Mouse (Mus musculus) testis, postnatal 10 days (tissue): ENCODE data around the gene Rps4x.

Experiments
- DNase-seq: peaks from one replicate; pipeline ENCODE4 v3.0.0; 2021; ENCODE audit warnings: low spot score

The Rps4x gene

DNA sequence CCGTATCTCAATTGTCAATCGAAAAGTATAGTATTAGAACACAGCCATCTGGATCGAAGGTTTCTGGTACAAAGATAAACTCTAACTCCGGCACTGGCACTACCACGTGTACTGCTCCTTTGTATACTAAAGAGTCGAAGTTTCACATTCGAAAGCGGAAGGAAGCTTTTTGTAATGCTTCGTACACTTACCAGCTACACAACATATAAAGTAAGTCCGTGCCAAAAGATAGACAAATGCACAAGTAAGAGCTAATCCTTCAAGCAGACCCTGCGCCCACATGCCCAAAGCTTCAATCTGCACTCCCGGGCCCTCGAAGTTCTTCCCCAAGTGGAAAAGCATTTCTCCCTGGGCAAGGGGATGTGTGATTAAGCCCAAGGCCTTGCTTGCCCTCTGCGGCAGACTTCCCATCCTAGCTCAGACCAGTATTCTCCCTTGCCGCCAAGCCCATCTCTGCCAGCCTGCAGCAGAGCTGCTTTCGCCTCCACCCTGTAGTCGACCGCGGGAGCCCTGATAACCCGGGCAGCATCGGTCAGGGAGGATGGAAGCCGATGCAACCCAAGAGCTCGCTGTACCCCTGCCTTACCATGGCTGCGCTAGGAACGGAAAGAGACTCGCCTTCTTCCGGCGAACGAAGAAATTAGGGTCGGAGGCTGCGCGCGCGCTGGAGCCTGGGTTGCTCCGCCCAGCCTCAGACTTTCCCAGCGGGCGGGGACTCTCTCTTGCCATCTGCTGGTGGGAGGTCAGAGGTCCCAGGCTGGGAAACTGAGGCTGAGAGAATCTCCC, at the start of gene Rps4x:
Gene Rps4x (minus strand): TSS at position 683 of the 786 bp plus-strand sequence.
- peak; percentile 82 for DNase-seq

DNA sequence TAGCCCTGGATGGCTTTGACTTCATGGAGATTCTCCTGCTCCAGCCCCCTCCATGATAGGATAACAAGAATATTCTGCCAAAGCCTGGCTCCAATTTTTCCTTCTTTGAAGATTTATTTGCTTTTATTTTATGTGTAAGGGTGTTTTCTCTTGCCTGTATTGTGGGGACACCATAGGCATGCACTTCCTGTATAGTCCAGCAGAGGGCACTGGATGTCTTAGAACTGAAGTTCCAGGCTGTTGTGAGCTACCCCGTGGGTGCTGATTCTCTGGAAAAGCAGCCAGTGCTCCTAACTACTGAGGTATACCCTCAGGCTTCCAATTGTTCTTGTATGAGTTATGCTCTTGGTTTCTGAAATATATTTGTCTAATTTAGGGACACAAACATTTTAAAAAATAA, 29.9 kb upstream of the Rps4x start:
- peak; percentile 57 for DNase-seq

DNA sequence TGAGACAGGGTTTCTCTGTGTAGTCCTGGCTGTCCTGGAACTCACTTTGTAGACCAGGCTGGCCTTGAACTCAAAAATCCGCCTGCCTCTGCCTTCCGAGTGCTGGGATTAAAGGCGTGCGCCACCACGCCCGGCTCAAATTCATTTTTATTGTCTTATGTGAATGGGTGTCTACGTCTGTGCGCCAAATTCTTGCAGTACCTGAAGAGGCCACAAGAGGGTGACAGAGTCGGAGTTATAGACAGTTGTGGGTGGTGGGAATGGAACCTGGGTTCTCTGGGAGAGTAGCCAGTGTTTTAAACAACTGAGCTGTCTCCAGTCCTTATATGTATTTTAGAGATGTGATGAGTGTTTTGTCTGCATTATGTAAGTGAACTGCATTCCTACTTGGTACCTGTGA, 26.2 kb upstream of the Rps4x start:
- peak; percentile 48 for DNase-seq

DNA sequence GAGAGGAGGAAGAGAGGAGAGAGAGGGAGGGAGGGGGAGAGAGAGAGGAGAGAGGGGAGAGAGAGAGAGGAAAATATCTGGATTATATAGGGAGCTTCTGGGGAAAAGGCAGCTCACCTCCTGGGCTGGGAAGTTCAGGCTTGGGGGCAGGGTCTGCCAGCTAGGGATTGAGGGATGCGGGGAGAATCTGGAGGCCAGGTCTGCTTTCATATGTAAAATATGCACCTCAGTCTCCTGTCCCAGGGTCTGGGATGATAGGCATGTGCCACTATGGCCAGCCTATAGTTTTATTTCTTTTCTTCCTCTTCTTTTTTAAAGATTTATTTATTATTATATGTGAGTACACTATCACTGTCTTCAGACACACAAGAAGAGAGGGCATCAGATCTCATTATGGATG, 1.6 kb upstream of the Rps4x start:
- DNase-seq = no peak

DNA sequence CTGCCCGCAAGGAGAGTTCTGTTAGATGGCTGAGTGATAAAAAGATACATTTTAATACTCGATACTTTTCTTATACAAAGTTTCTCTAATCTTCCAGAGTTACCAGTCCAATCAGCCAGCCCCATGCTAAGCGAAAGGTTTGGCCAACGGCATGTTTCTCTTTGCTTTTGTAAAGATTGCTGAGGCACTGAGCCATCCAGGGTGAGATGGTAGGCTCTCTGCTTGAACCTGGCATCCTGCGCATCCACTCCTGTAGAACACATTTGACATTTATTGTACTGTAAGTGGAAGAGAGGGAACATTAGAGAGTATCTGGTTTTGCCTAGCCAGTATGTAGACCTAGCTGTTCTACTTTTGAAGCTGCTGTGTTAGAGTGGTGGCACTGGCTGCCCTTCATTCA, 387 bp upstream of the Rps4x start:
- DNase-seq = no peak

DNA sequence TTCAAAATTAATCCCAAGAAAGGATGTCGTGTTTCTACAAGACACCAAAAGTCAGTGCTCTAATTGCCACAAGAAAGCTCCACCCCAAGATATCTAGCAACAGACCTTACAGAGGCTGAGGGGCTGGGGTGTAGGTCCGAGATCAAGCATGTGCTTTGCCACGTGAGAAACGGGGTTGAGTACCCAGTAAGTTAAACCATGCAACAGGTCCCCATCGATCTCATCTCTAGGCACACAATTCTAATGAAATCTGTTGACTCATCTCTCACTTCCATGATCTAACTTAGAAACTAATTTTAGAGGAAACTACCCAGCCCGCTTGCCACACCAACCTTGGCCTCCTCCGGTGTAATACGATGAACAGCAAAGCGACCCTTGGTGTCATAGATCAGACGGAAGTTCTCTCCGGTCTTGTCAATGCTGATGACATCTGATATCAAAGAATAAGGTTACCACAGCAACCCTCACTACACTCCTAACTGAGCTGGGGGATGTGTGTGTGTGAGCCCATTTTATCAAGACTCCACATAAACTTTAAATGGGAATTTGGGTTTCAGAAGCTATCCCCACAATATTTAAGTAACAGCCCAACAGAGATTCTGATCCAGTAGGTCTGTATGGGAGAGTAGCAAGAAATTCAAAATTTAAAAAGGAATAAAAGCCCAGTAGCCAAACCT, 2.0 kb downstream of the Rps4x start:
- DNase-seq = no peak

DNA sequence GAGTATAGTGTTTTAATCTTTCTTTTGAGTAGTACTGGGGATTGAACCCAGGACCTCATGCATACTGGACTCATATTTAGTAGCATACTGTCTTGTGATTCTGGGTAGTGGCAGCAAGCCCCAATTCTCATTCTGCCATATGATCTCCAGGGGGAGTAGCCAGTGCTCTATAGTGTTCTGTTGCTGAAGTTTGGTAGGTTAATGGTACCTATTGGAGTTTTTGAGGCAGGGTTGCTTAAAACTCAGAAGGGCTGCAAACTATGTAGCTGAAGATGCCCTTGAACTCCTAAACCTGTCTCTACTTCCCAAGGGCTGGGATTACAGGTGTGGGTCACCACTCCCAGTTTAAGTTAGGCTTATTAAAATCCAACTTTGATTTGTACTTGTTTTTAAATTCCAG, 6.6 kb downstream of the Rps4x start:
- DNase-seq = no peak

DNA sequence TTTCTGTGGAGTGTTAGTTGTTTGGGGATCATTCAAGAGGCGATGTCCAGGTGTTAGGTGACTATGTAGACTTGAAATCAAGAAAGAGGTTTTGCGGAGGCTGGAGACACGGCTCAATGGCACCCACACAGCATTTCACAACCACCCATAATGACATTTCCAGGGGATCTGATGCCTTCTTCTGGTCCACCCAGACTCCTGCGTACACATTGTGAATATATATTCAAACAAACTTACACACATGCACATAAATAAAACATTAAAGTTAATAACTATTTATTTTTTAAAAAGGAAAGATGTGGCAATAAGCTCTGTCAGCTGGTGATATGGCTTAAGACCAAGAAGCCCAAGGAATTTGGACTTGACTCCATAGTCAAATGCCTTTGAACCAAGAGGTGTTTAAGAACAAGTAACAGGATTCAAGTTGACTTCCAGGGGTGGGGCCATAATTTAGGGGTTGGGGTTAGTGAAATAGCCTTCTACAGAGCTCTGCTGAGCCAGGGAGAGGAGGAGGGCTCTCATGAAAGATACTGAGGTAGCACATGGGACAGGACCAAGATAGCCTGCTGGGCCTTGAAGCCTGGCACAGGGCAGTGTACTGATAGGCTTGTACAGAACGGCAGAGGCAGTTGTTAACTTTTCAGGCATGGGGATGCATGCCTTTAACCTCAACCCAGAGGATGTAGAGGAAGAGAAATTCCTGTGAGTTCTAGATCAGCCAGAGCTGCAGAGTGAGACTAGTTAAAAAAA, 13.5 kb downstream of the Rps4x start:
- DNase-seq = no peak

DNA sequence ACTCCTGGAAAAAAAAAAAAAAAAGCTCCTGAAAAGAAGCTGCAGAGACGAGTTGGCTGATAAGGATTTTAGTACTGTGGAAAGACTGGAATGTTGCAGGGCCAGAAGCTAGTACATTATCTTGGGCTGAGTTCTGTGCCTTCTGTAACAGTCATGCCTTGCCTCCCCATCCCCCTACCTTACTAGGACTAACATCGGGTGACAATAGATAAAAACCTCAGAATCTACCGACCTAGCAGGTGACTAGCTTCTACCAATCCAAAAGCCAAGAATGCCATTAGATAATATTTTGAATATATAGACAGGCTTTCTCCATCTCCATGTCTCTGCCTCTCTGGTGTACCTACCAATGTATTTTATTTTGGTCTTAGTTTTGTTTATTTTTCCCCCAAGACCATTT, 18.3 kb downstream of the Rps4x start:
- DNase-seq = no peak

DNA sequence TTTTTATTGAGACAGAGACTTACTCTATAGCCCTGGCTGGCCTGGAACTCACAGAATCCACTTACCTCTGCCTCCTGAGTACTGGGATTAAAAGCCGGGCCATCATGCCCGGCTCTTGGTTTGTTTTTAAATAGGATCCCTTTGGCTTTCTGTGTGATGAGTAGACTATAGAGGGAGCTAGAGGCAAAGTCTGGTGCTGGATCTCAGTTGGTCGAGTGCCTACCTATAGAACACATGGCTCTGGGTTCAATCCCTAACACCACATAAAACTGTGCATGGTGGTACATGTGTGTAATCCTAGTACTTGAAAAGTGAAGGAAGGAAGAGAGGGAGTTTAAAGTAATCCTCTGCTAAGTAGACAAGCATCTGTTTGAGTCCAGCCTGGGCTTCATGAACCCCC, 19.1 kb downstream of the Rps4x start:
- DNase-seq = no peak

DNA sequence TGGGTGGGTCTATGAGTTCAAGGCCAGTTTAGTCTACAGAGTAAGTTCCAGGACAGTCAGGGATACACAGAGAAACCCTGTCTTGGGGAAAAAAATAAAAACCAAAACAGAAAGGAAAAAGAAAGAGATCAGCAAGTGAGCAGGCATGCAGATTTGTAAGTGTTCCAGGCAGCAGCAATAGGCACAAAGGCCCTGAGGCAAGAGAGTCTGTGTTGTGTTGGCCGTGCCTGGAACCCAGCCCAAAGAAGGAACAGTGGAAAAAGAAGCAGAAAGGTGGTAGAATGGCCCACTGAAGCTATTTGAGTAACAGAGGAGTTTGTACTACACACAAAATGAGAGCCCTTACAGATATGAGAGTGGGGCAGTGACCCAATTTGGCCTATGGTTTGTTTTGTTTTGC, 19.5 kb downstream of the Rps4x start:
- no peak for DNase-seq

DNA sequence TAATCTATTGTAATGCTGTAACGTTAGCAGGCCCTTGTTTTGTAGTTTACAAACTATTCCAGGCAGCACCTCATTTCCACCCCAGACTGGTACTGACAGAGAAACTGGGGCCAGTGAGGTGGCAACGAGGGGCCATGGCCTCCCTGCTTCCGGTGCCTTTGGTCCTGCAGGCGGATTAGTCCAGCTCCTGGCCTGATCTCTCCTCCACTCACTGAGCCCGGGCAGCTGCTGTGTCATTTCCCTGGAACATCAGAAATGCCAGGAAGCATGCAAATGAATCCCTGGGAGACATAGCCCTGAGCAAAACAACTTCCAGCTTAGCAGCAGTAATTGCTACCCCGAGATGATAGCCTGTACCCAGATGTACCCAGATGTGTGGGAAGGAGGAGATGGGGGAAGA, 22.2 kb downstream of the Rps4x start:
- no peak for DNase-seq

DNA sequence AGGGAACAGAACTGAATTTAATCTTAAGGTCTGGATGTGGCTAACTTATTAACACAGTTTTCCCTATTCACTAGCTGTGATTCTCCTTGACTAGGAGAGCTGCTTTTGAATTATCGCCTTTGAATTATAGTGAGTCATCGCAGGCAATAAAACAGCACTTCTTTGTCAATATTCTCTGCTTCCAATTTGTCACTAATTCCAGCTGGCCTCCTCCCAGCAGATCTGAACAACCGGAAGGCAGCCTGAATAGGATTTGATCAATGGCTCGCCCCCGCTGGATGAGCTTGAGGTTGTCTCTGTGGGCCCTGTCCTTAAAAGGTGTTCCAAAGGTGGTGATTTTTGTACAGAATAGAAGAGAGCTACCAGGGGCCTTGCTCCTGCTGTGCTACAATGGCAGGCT, 22.7 kb downstream of the Rps4x start:
- DNase-seq = no peak

DNA sequence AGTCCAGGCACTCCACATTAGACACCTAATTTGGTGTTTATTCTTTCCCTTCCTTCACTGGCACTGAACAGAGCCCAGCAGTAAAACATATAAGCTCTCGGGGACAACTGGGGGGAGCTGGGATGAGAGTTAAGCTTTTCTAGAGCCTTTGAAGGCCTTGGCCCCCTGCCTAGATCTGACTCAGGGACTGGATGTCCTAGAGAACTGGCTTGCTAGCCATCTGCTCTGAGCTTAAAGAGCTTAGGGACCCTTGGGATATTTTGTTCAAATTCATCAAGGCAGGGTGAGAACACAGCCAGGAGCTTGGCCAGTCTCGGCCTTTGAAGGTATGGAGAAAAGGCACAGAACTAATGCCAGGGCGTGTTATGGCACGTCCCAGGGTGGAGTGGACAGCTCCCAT, 25.7 kb downstream of the Rps4x start:
- peak; percentile 66 for DNase-seq

DNA sequence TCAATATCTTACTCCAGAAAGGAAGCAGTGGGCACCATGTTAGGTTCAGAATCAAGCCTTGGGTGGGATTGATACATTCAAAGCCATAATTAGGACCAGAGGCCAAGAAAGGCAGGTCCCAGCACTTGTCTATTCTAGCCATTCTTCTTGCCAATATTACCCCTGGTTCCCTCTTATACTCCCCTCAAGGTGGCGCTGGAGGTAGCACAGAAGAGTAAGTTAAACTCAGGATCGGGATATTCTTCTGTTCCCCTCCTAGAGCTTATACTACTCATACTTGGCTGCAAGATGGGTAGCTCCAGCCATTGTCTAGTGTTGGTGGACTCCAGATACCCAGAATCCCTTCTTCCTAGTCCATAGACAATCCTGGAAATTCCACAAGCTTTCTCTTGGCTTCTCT, 26.1 kb downstream of the Rps4x start:
- DNase-seq = no peak

DNA sequence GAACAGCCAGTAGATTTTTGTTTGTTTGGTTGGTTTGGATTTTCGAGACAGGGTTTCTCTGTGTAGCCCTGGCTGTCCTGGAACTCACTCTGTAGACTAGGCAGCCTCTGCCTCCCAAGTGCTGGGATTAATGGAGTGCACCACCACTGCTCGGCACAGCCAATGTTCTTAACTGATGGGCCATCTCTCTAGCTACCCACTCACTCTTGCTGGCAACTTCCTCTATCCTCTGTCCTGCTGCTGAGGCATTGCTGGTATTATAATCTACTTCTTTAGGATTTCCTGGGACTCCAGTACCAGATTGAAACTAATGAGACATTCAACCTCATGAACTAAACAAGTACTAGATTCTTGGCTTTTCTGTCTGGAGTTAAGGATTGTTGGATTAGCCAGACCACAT, 28.7 kb downstream of the Rps4x start:
- DNase-seq = no peak

DNA sequence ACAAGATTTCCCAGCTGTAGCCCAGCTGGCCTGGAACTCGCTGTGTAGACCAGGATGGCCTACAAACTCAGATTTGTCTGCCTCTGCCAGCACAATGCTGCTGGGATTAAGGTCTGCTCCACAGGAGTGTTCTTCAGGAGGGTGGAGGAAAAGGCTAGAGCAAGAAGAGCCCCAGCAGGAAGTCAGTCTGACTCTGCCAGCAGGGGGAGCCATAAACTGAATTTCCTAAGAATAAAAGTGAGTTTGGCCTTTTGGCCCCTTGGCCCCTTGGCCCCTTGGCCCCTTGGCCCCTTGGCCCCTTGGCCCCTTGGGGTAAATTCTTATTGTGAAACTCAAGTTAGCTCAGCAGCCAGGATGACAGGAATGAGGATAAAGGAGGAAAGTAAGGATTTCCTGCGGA, 29.4 kb downstream of the Rps4x start:
- peak; percentile 49 for DNase-seq

DNA sequence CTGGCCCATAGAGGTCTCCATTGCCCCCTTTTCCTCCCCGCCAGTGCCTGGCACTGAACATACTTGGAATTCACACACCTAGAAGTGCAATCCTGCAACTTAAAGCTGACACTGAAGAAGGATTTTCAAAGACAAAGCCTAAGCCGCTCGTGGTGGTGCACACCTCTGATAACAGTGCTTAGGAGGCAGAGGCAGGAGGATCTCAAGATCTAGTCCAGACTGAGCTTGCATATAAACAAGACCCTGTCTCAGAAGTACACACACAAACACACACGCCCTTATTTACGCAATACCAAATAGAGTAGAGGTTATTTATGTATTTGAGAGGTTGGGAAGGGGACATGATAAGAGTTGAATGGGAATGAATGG, 31.8 kb downstream of the Rps4x start:
- no peak for DNase-seq

DNA sequence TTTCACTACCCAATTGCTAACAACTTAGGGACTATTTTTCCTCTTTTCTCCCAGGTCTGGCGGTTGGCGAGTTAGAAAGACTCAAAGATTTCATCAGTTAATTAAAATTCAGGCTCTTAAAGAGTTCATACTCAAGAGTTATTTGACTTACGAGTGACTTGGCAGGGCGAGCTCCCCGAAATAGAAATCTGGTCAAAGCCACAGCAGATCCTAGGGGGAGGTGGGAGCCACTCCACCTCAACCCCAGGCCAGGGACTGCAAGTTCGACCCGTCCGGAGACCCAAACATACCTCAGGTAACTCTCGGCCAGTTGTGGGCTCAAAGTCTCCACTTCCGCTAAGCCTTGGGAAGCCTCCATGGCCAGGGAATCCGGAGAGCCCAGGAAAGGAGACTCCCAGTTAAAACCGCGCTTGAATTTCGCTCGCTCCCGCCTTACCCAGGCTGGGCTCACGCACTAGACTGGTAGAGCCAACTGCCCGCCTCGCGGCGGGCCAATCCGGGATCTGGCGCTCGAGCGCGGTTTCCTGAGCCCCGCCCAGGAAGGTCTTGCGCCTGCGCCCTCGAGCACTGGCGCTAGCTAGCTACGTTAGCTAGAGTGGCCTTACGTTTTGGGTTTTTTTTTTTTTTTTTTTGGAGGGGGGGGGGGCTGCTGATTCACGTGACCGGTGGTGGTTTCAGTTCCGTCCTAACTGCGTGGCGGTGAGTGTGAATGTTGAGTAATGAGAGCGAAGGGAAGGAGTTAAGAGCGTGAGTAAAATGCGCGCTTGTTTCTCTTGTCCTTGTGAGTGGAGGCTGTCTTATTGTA, 32.4 kb downstream of the Rps4x start, which contains the start of gene Ercc6l:
Gene Ercc6l (minus strand): TSS at position 474 of the 805 bp plus-strand sequence.
- peak; percentile 93 for DNase-seq

DNA sequence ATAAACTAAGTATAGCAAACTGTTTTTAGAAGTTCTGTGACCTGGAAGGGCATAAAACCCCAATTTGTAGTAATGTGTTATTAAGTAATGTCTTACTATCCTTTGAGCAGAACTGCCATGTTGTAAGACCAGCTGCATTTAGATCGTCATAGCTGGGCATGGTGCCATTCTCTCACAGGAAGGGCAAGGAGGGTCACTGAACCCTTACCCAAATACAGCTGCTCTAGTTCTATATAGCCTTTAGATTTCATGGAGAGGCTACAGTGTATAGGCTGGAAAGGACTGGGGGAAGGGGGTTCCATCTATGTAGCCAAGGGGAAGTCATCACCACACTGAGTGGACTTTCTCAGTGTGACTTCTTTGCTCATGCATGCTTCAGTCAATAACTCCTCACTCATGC, 48.0 kb downstream of the Rps4x start:
- no peak for DNase-seq
